Mouse (Mus musculus) stomach, postnatal 0 days (tissue): ENCODE measurements at regions not wholly inside any gene's neighbourhood (a gene's known extent, or its start where the extent isn't known, plus 50 kb on each side); places are given as distances from the start of the nearest gene placed in this dataset.

Source experiments
- ATAC-seq: fragments of 200-750 bp; cut with Nextera tagmentation; 2 replicates; pipeline ENCODE4 v1.8.0; 2017; ENCODE audit not compliant: low FRiP score, low TSS enrichment
- DNase-seq: peaks from one replicate; pipeline ENCODE4 v3.0.0-alpha.2; 2016; ENCODE audit warnings: low spot score
- H3K27ac ChIP-seq: fragments of 300-500 bp; sonication (generic); replicated peaks from 2 replicates; pipeline ENCODE4 v1.5.1; 2014; ENCODE audit warnings: mild to moderate bottlenecking, control low read depth
- H3K27me3 ChIP-seq: fragments of 300-500 bp; sonication (generic); 2 replicates; pipeline ENCODE4 v1.6.1; 2014; ENCODE audit warnings: low read length; ENCODE audit not compliant: control insufficient read depth, insufficient read depth
- H3K36me3 ChIP-seq: fragments of 300-500 bp; sonication (generic); 2 replicates; pipeline ENCODE4 v1.6.1; 2014; ENCODE audit warnings: low read length, mixed read lengths; ENCODE audit not compliant: control insufficient read depth, insufficient read depth
- H3K4me1 ChIP-seq: fragments of 300-500 bp; sonication (generic); replicated peaks from 2 replicates; pipeline ENCODE4 v1.6.1; 2014; ENCODE audit warnings: antibody characterized with exemption; ENCODE audit not compliant: control insufficient read depth, insufficient read depth
- H3K4me2 ChIP-seq: fragments of 300-500 bp; sonication (generic); replicated peaks from 2 replicates; pipeline ENCODE4 v1.6.1; 2014; ENCODE audit warnings: low read depth, mild to moderate bottlenecking, control low read depth, moderate library complexity
- H3K4me3 ChIP-seq: fragments of 300-500 bp; sonication (generic); 2 replicates; pipeline ENCODE4 v1.5.1; 2014; ENCODE audit warnings: low read depth, low read length, control low read depth
- H3K9ac ChIP-seq: fragments of 300-500 bp; sonication (generic); 2 replicates; pipeline ENCODE4 v1.6.1; 2014; ENCODE audit warnings: mild to moderate bottlenecking, low read length, control low read depth, mixed read lengths
- H3K9me3 ChIP-seq: fragments of 300-500 bp; sonication (generic); 2 replicates; pipeline ENCODE4 v1.6.1; 2016; ENCODE audit warnings: low read length; ENCODE audit not compliant: control insufficient read depth
- CTCF ChIP-seq: IDR thresholded peaks from 2 replicates; pipeline ENCODE4 v1.5.1; 2016; ENCODE audit warnings: antibody characterized with exemption, low read depth, mild to moderate bottlenecking, moderate library complexity
- EP300 ChIP-seq: optimal IDR thresholded peaks from 2 replicates; pipeline ENCODE3; 2016; ENCODE audit warnings: antibody characterized with exemption
- WGBS: fragments of 180-500 bp; shearing (Covaris S2); extraction: QIAGEN DNeasy Blood & Tissue Kit; methylation state at CpG from one replicate; pipeline ENCODE4 v1.1.7; 2014; 5-methylcytosine and 5-hydroxymethylcytosine counted together

DNA sequence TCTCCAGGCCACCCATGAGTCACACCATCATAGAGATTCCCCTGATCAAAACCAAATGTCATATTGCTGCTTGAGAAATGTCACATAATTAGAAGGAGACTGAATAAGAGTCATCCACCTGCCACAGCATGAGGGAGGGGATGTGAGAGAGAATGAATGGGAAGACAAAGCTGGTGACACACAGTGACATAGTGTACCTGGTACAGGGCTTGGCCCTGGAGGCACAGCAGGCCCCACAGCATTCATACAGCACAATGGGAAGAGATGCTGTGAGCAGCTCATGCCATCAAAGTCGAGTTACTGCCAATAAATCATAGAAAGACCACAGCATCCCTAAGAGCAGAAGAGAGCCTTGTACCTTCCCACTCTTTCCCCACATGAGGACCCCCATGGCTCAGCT, 327.8 kb downstream of the Pax3 start:
- no peaks in the 10 kb centered on the region for H3K9me3 ChIP-seq
- no peak for DNase-seq
- no peak for ATAC-seq
- no peaks in the 10 kb centered on the region for H3K4me1 ChIP-seq
- no peak overlapping the region for H3K27ac ChIP-seq
- TF ChIP-seq EP300: no peak
- H3K4me2 ChIP-seq: no peak overlapping the region
- H3K27me3 ChIP-seq: no peaks in the 10 kb centered on the region
- H3K9ac ChIP-seq: no peak overlapping the region
- H3K4me3 ChIP-seq: no peak overlapping the region
- WGBS: 41% methylated on average over 1 of the region's 1 CpGs
- no peaks in the 10 kb centered on the region for H3K36me3 ChIP-seq

DNA sequence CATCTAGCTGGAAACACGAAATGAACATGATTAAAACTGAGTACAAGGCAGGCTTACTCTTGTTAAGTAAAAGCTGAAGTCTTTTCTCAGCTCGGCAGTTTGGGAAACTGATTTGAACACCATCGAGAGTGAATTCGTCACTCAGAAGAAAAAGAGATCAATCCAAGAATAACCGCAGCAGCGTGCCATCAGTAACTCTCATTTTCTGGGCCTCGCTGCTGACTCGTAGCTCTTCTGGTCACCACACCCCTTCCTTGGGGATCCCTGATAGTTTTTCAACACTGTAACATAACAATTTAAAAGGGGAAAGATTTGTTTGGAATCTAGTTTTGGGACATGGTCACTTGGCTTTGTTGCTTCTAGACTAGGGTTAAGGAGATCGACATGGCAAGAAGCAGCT, 337.0 kb downstream of the Pax3 start:
- H3K9ac ChIP-seq: no peak overlapping the region
- H3K27ac ChIP-seq: no peak overlapping the region
- H3K4me1 ChIP-seq: no peaks in the 10 kb centered on the region
- no peak for TF ChIP-seq CTCF
- no peak for DNase-seq
- H3K27me3 ChIP-seq: no peaks in the 10 kb centered on the region
- no peaks in the 10 kb centered on the region for H3K9me3 ChIP-seq
- H3K36me3 ChIP-seq: no peaks in the 10 kb centered on the region
- no peak overlapping the region for H3K4me3 ChIP-seq
- ATAC-seq: no peak
- 83% methylated on average over 9 of the region's 9 CpGs for WGBS
- H3K4me2 ChIP-seq: no peak overlapping the region

DNA sequence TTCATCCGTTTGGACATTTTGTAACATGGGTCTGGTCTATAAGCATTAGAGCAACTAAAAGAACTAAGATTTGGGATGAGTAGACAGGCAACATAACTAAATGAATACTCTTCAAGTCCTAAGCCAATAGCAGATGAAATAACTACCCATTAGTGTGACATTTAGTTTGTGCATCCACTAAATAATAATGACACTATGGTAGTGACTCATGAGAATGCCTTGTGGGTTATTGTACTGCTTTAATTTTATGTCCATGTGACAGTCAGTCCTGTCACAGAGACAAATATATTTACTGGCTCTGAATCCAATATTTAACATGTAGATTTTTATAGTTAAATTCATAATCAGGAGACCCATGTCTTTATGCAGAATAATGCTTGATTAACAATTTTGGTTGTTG, 339.5 kb upstream of the Epha4 start:
- H3K9ac ChIP-seq: no peak overlapping the region

DNA sequence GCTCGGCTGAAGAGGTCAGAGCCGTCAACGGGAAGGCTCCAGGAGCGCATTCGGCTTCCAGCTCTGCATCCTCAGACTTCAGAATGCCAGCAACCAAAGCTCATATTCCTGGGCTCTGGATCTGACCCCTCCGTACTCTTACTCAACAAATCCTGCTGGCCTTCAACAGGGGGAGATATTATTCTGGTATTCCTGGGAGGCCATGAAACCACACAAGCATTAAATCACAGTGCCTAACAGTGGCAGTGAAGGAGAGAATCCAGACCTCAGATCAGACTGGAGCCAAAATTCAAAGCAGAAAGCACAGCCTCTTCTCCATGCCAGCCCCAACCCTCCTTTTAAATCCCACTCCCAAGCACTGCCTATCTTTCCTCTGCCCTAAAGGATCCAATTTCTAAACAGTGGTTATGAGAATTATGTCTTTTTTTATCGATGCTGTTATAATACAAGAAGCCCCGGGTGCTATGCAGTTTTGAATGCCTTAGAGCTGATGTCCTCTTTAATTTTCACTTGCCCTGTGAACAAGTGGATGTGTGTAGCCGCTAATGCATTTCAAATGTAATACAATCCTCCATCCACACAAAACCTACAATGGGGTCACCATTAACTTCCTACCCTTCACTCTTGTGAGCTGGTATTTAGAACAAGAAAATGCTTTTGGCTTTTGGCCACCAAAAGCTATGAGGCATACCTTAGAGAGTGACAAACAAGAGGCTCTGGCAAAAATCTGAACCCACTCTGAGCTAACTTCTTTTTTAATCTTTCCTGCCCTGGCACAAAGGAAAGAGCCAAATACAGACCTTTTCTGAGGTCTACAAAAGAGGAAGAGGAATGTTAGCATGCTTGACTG, 333.1 kb upstream of the Epha4 start:
- H3K9ac ChIP-seq: no peak overlapping the region
- H3K36me3 ChIP-seq: no peaks in the 10 kb centered on the region
- no peaks in the 10 kb centered on the region for H3K4me1 ChIP-seq
- 63% methylated on average over 9 of the region's 9 CpGs for WGBS
- no peak for DNase-seq
- H3K9me3 ChIP-seq: no peaks in the 10 kb centered on the region
- H3K27ac ChIP-seq: no peak overlapping the region
- H3K4me2 ChIP-seq: no peak overlapping the region
- H3K27me3 ChIP-seq: no peaks in the 10 kb centered on the region
- no peak overlapping the region for H3K4me3 ChIP-seq
- no peak for ATAC-seq
- TF ChIP-seq CTCF: no peak
- no peak for TF ChIP-seq EP300

More for the DNA sequence above, 339.5 kb upstream of the Epha4 start:
- 52% methylated on average over 1 of the region's 1 CpGs for WGBS
- Histone ChIP-seq H3K4me3 (no peak overlapping the region), H3K27me3 (no peaks in the 10 kb centered on the region), H3K36me3 (no peaks in the 10 kb centered on the region), H3K4me2 (no peak overlapping the region), H3K4me1 (no peaks in the 10 kb centered on the region), H3K9me3 (no peaks in the 10 kb centered on the region), H3K27ac (no peak overlapping the region)
- ATAC-seq (no peak), DNase-seq (no peak)
- TF ChIP-seq CTCF (no peak), EP300 (no peak)

DNA sequence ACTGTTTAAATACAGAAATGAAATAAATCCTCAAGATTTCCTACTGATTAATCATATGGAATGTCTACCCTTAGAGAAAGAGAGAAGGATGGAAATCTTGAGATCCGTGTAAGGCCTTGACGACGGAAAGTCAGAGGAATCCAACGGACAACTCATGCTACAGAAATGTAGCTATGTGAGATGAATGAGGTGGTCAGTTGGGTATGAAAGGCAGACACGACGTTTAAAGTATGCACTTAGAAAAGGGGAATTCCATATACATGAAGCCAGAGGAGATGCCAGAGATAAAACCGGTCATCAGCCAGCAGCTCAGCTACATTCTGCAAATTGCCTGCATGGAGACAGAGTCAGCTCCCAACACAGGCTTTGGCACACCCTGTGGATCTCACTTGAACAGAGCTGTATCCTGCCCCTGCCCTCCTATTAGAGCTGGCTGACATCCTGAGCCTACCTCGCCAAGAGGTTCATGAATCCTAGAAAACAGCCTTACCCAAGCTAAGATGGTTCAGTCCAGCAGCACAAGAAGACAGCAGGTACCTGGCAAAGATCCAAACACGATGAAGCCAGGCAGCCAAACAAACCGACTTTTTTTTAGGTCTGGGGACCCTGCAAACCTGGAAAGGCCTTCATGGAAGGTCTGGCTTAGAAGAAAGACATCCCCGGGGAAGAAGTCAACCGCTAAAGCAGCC, 331.3 kb upstream of the Epha4 start:
- Histone ChIP-seq H3K4me2 (no peak overlapping the region), H3K4me3 (no peak overlapping the region), H3K27ac (no peak overlapping the region), H3K4me1 (no peaks in the 10 kb centered on the region), H3K36me3 (no peaks in the 10 kb centered on the region), H3K9me3 (no peaks in the 10 kb centered on the region), H3K9ac (no peak overlapping the region), H3K27me3 (no peaks in the 10 kb centered on the region)
- 53% methylated on average over 12 of the region's 12 CpGs for WGBS
- ATAC-seq (no peak), DNase-seq (no peak)
- TF ChIP-seq EP300: no peak
- TF ChIP-seq CTCF: no peak

DNA sequence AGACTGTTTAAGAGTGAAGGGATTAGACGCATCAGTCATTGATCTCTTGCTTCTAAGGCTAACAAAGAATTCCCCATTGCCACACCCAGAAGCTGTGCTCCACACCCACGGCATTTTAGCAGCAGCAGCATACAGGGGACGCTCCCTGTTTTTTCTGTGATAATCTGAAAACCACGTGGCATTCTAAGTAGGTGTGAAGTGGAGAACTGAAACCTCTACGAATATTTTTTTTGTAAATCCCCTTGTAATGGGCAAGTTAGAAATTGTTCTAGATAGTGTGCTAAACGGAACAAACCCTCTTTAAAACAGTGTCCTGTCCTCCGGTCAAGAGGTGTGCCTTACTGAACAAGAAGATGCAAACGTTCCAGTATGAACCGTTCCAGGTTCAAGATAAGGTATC, 325.8 kb upstream of the Epha4 start:
- ATAC-seq (no peak), DNase-seq (no peak)
- TF ChIP-seq EP300 (no peak), CTCF (no peak)
- Histone ChIP-seq H3K9me3 (no peaks in the 10 kb centered on the region), H3K4me1 (no peaks in the 10 kb centered on the region), H3K36me3 (no peaks in the 10 kb centered on the region), H3K9ac (no peak overlapping the region), H3K4me3 (no peak overlapping the region), H3K27ac (no peak overlapping the region), H3K27me3 (no peaks in the 10 kb centered on the region), H3K4me2 (no peak overlapping the region)
- WGBS: 53% methylated on average over 9 of the region's 9 CpGs
